Mouse (Mus musculus) C2C12 (cell line): ENCODE data around the gene Nsd2. TPM values are rescaled to one million over a fixed set of nuclear protein-coding genes. Genes with fewer than 3 reads are reported as not detected.

Source experiments
- H3K27me3 ChIP-seq: one replicate; pipeline ENCODE4 v1.6.1; 2011; ENCODE audit not compliant: control insufficient read depth, insufficient read depth, insufficient read length
- H3K36me3 ChIP-seq: one replicate; pipeline ENCODE4 v1.6.1; 2011; ENCODE audit not compliant: control insufficient read depth, insufficient read depth
- H3K4me3 ChIP-seq: one replicate; pipeline ENCODE4 v1.5.1; 2011; ENCODE audit warnings: mild to moderate bottlenecking, control low read depth; ENCODE audit not compliant: poor library complexity, insufficient read depth, severe bottlenecking
- H3K79me2 ChIP-seq: one replicate; pipeline ENCODE4 v1.6.1; 2011; ENCODE audit not compliant: control insufficient read depth, insufficient read depth
- H3K79me3 ChIP-seq: one replicate; pipeline ENCODE4 v1.6.1; 2011; ENCODE audit warnings: low read depth, control low read depth
- H3ac ChIP-seq: one replicate; pipeline ENCODE3; 2011; ENCODE audit warnings: low read depth; ENCODE audit not compliant: control insufficient read depth, insufficient read length
- CEBPB ChIP-seq: IDR thresholded peaks from one replicate; pipeline ENCODE4 v1.6.1; 2011; ENCODE audit warnings: low read depth, mild to moderate bottlenecking, control low read depth, moderate library complexity
- CTCF ChIP-seq: IDR thresholded peaks from one replicate; pipeline ENCODE4 v1.5.1; 2011; ENCODE audit not compliant: control insufficient read depth, insufficient read depth, insufficient read length
- FOSL1 ChIP-seq: IDR thresholded peaks from one replicate; pipeline ENCODE4 v1.8.0; 2011; ENCODE audit warnings: mild to moderate bottlenecking, low read length; ENCODE audit not compliant: poor library complexity, insufficient read depth, severe bottlenecking
- MAX ChIP-seq: IDR thresholded peaks from one replicate; pipeline ENCODE4 v1.6.1; 2011; ENCODE audit warnings: mild to moderate bottlenecking, control low read depth
- MYOD1 ChIP-seq: IDR thresholded peaks from one replicate; pipeline ENCODE4 v1.6.1; 2011; ENCODE audit warnings: low read depth; ENCODE audit not compliant: control insufficient read depth, insufficient read length
- MYOG ChIP-seq: IDR thresholded peaks from one replicate; pipeline ENCODE4 v1.6.1; 2011; ENCODE audit not compliant: control insufficient read depth, insufficient read length; ENCODE audit errors: extremely low read depth
- USF1 ChIP-seq: IDR thresholded peaks from one replicate; pipeline ENCODE4 v1.6.1; 2011; ENCODE audit warnings: low read depth, mild to moderate bottlenecking, control low read depth, moderate library complexity
- polyA plus RNA-seq: library from polyadenylated mRNA; unstranded; fragments of >200 nt; fragmentation: generic; extraction: Trizol; gene quantifications from one replicate; pipeline ENCODE4 v1.2.1, GENCODE M21; 2012; ENCODE audit warnings: missing spikeins

Gene Nsd2
- polyA plus RNA-seq, 1 experiment: 41.7 TPM

DNA sequence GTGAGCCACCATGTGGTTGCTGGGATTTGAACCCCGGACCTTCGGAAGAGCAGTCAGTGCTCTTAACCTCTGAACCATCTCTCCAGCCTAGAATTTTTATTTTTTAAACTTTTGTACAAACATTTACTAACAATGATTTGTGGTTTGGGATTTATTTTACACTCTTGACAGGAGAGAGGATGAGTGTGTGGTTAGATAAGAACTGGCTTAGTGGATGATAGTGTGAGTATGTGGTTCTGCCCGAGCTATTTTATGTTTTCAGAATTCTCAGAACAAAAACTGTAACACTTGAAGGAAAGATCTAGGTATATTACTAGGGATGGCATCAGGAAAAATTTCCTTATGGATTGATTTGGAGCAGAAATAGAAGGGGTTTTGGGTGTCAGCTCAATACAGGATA is 9.4 kb downstream of the Nsd2 start:
- Histone ChIP-seq H3K79me2 (peaks cover 100% of the 10 kb centered on the region), H3K27me3 (no peaks in the 10 kb centered on the region), H3K79me3 (peaks cover 91% of the 10 kb centered on the region), H3ac (no peak overlapping the region), H3K36me3 (peaks cover 16% of the 10 kb centered on the region), H3K4me3 (no peak overlapping the region)
- TF ChIP-seq FOSL1 (no peak), MYOD1 (no peak), CEBPB (no peak), USF1 (no peak), MAX (no peak), MYOG (no peak), CTCF (no peak)

DNA sequence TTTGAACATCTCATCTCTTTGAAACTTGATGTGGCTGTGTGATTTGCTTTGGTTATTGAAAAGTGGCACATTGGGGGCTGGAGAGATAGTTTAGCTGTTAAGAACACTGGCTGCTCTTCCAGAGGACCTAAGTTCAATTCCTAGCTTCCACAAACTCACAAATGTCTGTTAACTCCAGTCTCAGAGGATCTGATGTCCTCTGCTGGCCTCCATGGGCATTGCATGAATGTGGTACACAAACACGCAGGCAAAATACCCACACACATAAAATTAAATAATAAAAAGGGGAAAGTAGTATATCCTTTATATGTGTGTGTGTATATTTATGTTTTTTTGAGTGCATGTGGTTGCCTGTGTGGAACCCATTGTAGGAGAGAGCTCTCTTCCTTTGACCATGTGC is 10.3 kb downstream of the Nsd2 start:
- Histone ChIP-seq H3ac (no peak overlapping the region), H3K4me3 (no peak overlapping the region), H3K27me3 (no peaks in the 10 kb centered on the region), H3K36me3 (peaks cover 23% of the 10 kb centered on the region), H3K79me3 (peaks cover 92% of the 10 kb centered on the region), H3K79me2 (peaks cover 100% of the 10 kb centered on the region)
- TF ChIP-seq MAX: no peak
- no peak for TF ChIP-seq CEBPB
- no peak for TF ChIP-seq FOSL1
- no peak for TF ChIP-seq CTCF
- TF ChIP-seq USF1: no peak
- no peak for TF ChIP-seq MYOD1
- TF ChIP-seq MYOG: no peak

DNA sequence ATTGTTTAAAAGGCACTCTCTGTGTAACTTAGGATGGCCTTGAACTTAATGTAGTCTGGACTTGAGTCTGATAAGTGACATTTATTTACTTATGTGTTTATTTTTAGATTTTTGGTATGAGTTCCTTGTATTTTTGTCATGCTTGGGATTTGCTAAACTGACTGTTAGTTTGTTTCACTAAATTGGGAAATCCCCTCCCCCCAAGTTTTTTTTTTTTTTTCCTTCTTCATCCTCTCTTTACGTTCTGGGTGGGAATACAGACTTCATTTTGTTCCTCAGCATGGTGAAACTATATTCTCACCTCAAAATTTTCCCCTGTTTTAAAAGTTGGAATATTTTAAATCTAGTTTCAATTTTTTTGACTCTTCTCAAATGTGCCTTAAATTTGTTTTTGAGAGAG is 20.8 kb downstream of the Nsd2 start:
- Histone ChIP-seq H3K36me3 (peaks cover 42% of the 10 kb centered on the region), H3ac (no peak overlapping the region), H3K79me2 (peaks cover 100% of the 10 kb centered on the region), H3K27me3 (no peaks in the 10 kb centered on the region), H3K4me3 (no peak overlapping the region), H3K79me3 (peaks cover 93% of the 10 kb centered on the region)
- TF ChIP-seq FOSL1 (no peak), MAX (no peak), USF1 (no peak), CTCF (no peak)

DNA sequence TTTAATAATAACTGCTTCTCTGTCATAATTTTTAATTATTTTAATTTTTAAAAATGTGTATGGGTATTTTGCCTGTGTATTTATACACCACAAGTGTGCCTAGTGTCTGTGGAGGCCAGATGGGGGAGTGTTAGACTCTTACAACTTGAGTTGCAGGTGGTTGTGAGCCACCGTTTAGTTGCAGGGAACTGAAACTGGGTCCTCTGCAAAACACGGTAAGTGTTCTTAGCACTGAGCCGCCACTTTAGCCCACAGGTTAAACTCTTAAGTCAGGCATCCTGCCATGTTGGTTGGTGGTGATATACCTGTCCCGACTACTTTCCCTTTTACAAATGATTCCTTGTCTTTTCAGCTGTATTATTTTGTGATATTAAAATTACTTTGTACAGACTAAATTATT is 22.0 kb downstream of the Nsd2 start:
- Histone ChIP-seq H3K36me3 (peaks cover 45% of the 10 kb centered on the region), H3K79me2 (peaks cover 98% of the 10 kb centered on the region), H3K79me3 (peaks cover 91% of the 10 kb centered on the region), H3K27me3 (no peaks in the 10 kb centered on the region), H3K4me3 (no peak overlapping the region), H3ac (no peak overlapping the region)
- TF ChIP-seq CTCF (no peak), MYOD1 (no peak), CEBPB (no peak), USF1 (no peak), FOSL1 (no peak), MYOG (no peak), MAX (no peak)

DNA sequence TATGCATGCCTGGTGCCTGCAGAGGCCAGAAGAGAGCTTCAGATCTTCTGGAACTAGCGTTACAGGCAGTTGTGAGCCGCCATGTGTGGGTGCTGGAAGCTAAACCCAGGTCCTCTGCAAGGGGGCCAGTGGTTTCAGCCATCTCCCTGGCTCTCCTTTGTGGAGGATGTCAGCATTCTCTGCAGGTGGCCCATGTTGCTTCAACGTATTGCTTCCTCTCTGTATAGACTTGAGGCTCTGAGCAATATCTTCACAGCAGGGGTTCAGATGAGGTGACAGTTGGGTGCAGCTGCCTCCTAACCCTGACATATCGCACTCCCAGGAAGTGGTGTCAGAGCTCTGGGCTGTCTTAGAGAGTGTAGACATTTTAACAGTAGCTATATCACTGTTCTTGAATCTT is 30.9 kb downstream of the Nsd2 start:
- no peak overlapping the region for H3K4me3 ChIP-seq
- H3K27me3 ChIP-seq: no peaks in the 10 kb centered on the region
- no peak overlapping the region for H3ac ChIP-seq
- peaks cover 63% of the 10 kb centered on the region for H3K79me2 ChIP-seq
- peaks cover 42% of the 10 kb centered on the region for H3K79me3 ChIP-seq
- TF ChIP-seq MYOG (no peak), USF1 (no peak), CEBPB (no peak), MYOD1 (no peak), FOSL1 (no peak), CTCF (no peak)
- H3K36me3 ChIP-seq: peaks cover 60% of the 10 kb centered on the region

DNA sequence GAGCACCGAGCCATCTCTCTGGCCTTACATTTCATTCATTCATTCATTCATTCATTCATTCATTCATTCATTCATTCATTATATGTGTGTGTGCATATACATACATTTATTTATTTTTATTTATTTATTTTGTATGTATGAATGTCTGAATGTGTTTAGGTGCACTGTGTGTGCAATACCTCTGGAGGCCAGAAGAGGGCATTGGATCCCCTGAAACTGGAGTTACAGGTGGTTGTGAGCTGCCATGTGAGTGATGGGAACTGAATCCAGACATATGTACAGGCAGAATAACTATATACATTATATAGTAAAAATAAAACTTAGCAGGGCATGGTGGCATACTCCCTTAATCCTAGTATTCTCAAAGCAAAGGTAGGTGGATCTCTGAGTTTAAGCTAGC is 32.6 kb downstream of the Nsd2 start:
- H3K4me3 ChIP-seq: no peak overlapping the region
- peaks cover 49% of the 10 kb centered on the region for H3K79me2 ChIP-seq
- peaks cover 67% of the 10 kb centered on the region for H3K36me3 ChIP-seq
- peaks cover 28% of the 10 kb centered on the region for H3K79me3 ChIP-seq
- no peaks in the 10 kb centered on the region for H3K27me3 ChIP-seq
- TF ChIP-seq USF1 (no peak), FOSL1 (no peak), MYOG (no peak), MAX (no peak), MYOD1 (no peak), CEBPB (no peak), CTCF (no peak)
- no peak overlapping the region for H3ac ChIP-seq
